Mouse (Mus musculus) B cell, adult 2 months (primary cell): Measurements from ENCODE around the gene Ctsz.

Experiments used
- DNase-seq, 2 experiments: peaks; one replicate each; pipeline ENCODE4 v3.0.0; 2022

The Ctsz gene

DNA sequence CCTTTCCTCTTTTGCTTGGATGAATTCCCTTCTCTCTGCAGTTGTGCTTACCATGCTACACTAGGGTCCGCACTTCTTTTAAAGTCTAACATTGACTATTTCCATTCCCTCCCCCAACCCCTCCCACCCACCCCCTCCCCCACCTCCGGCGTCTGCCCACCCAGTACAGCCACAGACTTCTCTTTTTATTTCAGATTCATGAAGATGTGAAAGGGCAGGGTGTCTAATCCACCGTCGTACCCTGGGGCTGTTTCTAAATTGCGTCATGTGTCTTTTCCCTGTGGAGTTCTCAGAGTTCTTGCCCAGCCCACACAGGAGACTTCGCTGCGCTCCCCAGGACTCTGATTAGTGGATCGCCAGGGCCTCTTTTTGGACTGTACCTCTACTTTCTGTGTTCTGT lies 46.3 kb downstream of the Ctsz start:
- no peak for DNase-seq

DNA sequence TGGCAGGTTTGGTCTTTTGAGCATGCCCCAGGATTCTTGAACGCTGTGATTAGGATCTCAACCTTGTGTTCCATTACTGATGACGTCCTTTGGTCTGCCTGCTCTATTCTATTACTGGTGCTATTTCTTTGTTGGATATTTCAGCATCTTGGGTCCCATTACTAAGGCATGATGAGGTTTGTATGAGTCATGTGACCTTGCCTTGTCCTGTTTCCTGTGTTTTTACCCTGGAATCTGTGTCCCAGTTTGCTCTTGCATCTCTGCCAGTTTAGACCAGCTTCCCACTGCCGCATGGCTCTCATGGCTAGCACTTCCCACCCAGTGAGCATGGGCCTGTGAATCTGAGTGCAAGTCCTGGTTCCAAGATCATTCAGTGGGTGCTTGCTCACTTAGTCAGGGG lies 46.9 kb downstream of the Ctsz start:
- DNase-seq = no peak

DNA sequence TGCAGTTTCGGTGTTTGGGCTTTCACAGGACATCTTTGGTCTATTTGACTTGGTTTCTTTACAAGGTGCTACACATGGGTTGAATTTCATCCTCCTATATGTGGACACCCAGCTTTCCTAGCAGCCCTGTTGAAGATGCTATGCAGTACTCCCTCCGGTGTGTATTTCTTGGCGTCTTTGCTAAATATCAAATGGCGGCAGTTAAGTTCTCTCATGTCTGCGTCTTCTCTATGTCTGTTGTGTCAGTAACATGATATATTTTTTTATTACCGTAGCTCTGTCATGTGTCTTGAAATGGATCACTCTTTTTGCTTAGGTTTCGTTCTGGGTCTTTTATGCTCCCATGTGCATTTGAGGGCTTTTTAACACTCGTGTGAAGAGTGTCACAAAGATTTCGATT lies 57.8 kb downstream of the Ctsz start:
- no peak for DNase-seq
